Mouse (Mus musculus) ES-Bruce4 (cell line): ENCODE data around the gene Gm17268.

Experiments used
- CTCF ChIP-seq: IDR thresholded peaks from one replicate; pipeline ENCODE4 v1.8.1; 2011; ENCODE audit warnings: low read depth, low read length
- EP300 ChIP-seq: IDR thresholded peaks from 2 replicates; pipeline ENCODE4 v1.6.1; 2011; ENCODE audit warnings: low read depth, low read length; ENCODE audit not compliant: insufficient read depth
- POLR2A ChIP-seq: IDR thresholded peaks from one replicate; pipeline ENCODE4 v1.8.1; 2011; ENCODE audit warnings: low read length; ENCODE audit not compliant: insufficient read depth

GRCm38 (mm10) chr11:82013756-82014155, 24.6 kb downstream of the Gm17268 start:
- TF ChIP-seq EP300 = no peak
- no peak for TF ChIP-seq CTCF
- TF ChIP-seq POLR2A = no peak
